Mouse (Mus musculus) erythroblast, embryonic 14.5 days (primary cell): Measurements from ENCODE around the gene Dnaja3.

Experiments
- GATA1 ChIP-seq: IDR thresholded peaks from 2 replicates; pipeline ENCODE4 v1.6.1; 2012; ENCODE audit warnings: low read length, inconsistent platforms, mixed read lengths
- TAL1 ChIP-seq: IDR thresholded peaks from 3 replicates; pipeline ENCODE4 v1.6.1; 2012; ENCODE audit warnings: low read length, inconsistent platforms, mixed read lengths

GRCm38 (mm10) chr16:4679121-4680018, 39.6 kb downstream of the Dnaja3 start, which contains the start of gene Coro7:
- TF ChIP-seq TAL1 (no peak), GATA1 (no peak)
